Mouse (Mus musculus) liver, embryonic 15.5 days (tissue): ENCODE measurements at regions not wholly inside any gene's neighbourhood (a gene's known extent, or its start where the extent isn't known, plus 50 kb on each side); places are given as distances from the start of the nearest gene placed in this dataset.
"Not testable (repeated sequence)": the region's sequence is repeated elsewhere in the genome, so short reads cannot be mapped to it uniquely, and the experiment has no call there.

Source experiments
- ATAC-seq: fragments of 200-750 bp; cut with Nextera tagmentation; 2 replicates; pipeline ENCODE4 v1.8.0; 2017; ENCODE audit warnings: moderate number of reproducible peaks, mild to moderate bottlenecking, moderate library complexity; ENCODE audit not compliant: insufficient read depth
- H3K27ac ChIP-seq: fragments of 300-500 bp; sonication (generic); replicated peaks from 2 replicates; pipeline ENCODE4 v1.5.1; 2015; ENCODE audit warnings: mild to moderate bottlenecking, inconsistent platforms
- H3K27me3 ChIP-seq: fragments of 300-500 bp; sonication (generic); 2 replicates; pipeline ENCODE4 v1.6.1; 2015; ENCODE audit warnings: mild to moderate bottlenecking, inconsistent platforms
- H3K36me3 ChIP-seq: fragments of 300-500 bp; sonication (generic); replicated peaks from 2 replicates; pipeline ENCODE4 v1.6.1; 2015; ENCODE audit warnings: moderate library complexity, mild to moderate bottlenecking, inconsistent platforms
- H3K4me1 ChIP-seq: fragments of 300-500 bp; sonication (generic); replicated peaks from 2 replicates; pipeline ENCODE4 v1.6.1; 2015; ENCODE audit warnings: inconsistent platforms
- H3K4me2 ChIP-seq: fragments of 300-500 bp; sonication (generic); 2 replicates; pipeline ENCODE4 v1.6.1; 2015; ENCODE audit warnings: moderate library complexity, mild to moderate bottlenecking, inconsistent platforms
- H3K4me3 ChIP-seq: fragments of 300-500 bp; sonication (generic); replicated peaks from 2 replicates; pipeline ENCODE4 v1.5.1; 2015; ENCODE audit warnings: mild to moderate bottlenecking, inconsistent platforms
- H3K9ac ChIP-seq: fragments of 300-500 bp; sonication (generic); 2 replicates; pipeline ENCODE4 v1.6.1; 2015; ENCODE audit warnings: moderate library complexity, mild to moderate bottlenecking, inconsistent platforms
- H3K9me3 ChIP-seq: fragments of 300-500 bp; sonication (generic); replicated peaks from 2 replicates; pipeline ENCODE4 v1.6.1; 2016; ENCODE audit warnings: inconsistent platforms
- WGBS: fragments of 180-500 bp; shearing (Covaris S2); methylation state at CpG from one replicate; pipeline ENCODE4 v1.1.7; 2015; ENCODE audit warnings: mixed read lengths; ENCODE audit not compliant: insufficient replicate concordance; 5-methylcytosine and 5-hydroxymethylcytosine counted together

GRCm38 (mm10) chr12:115312604-115313003, 734.9 kb upstream of the Zfp386 start:
- ATAC-seq, H3K4me2 ChIP-seq, H3K4me3 ChIP-seq, H3K4me1 ChIP-seq, H3K9me3 ChIP-seq, H3K9ac ChIP-seq, H3K27me3 ChIP-seq, H3K36me3 ChIP-seq, H3K27ac ChIP-seq: not testable (repeated sequence)
- WGBS, result 51% methylated on average over 1 of the region's 1 CpGs

- not testable (repeated sequence) for H3K27me3 ChIP-seq, ATAC-seq, H3K36me3 ChIP-seq, H3K4me1 ChIP-seq, H3K27ac ChIP-seq, H3K4me2 ChIP-seq, H3K4me3 ChIP-seq, H3K9ac ChIP-seq, H3K9me3 ChIP-seq
Measured at GRCm38 (mm10) chr12:115320641-115321040, 726.9 kb upstream of the Zfp386 start.

- Histone ChIP-seq H3K9ac (no peak overlapping the region), H3K27ac (no peak overlapping the region), H3K36me3 (no peaks in the 10 kb centered on the region), H3K9me3 (no peaks in the 10 kb centered on the region), H3K4me3 (no peak overlapping the region), H3K4me2 (no peak overlapping the region), H3K27me3 (no peaks in the 10 kb centered on the region), H3K4me1 (no peaks in the 10 kb centered on the region)
- 19% methylated on average over 1 of the region's 1 CpGs for WGBS
- no peak for ATAC-seq
Measured at GRCm38 (mm10) chr12:115328439-115328838, 719.1 kb upstream of the Zfp386 start.

- not testable (repeated sequence) for H3K9me3 ChIP-seq, ATAC-seq, H3K4me3 ChIP-seq, H3K36me3 ChIP-seq, H3K27ac ChIP-seq, H3K4me1 ChIP-seq, H3K4me2 ChIP-seq, H3K9ac ChIP-seq, H3K27me3 ChIP-seq
- WGBS, result 51% methylated on average over 2 of the region's 3 CpGs
Measured at GRCm38 (mm10) chr12:115334770-115335169, 712.8 kb upstream of the Zfp386 start.

GRCm38 (mm10) chr12:115336594-115336993, 710.9 kb upstream of the Zfp386 start:
- Histone ChIP-seq H3K36me3 (no peaks in the 10 kb centered on the region), H3K27ac (no peak overlapping the region), H3K4me2 (no peak overlapping the region), H3K4me1 (no peaks in the 10 kb centered on the region), H3K9ac (no peak overlapping the region), H3K9me3 (no peaks in the 10 kb centered on the region), H3K27me3 (no peaks in the 10 kb centered on the region), H3K4me3 (no peak overlapping the region)
- ATAC-seq, result no peak
- 65% methylated on average over 1 of the region's 1 CpGs for WGBS

- not testable (repeated sequence) for H3K4me3 ChIP-seq, H3K27me3 ChIP-seq, H3K4me2 ChIP-seq, H3K9ac ChIP-seq, ATAC-seq, H3K9me3 ChIP-seq, H3K27ac ChIP-seq, H3K4me1 ChIP-seq, H3K36me3 ChIP-seq
- 64% methylated on average over 4 of the region's 6 CpGs for WGBS
Measured at GRCm38 (mm10) chr12:115346112-115346511, 701.4 kb upstream of the Zfp386 start.

- 55% methylated on average over 2 of the region's 2 CpGs for WGBS
- not testable (repeated sequence) for H3K27ac ChIP-seq, H3K4me1 ChIP-seq, H3K4me3 ChIP-seq, ATAC-seq, H3K36me3 ChIP-seq, H3K4me2 ChIP-seq, H3K9ac ChIP-seq, H3K27me3 ChIP-seq, H3K9me3 ChIP-seq
Measured at GRCm38 (mm10) chr12:115359050-115359449, 688.5 kb upstream of the Zfp386 start.

- WGBS, result 26% methylated on average over 1 of the region's 1 CpGs
- ATAC-seq, H3K4me2 ChIP-seq: not testable (repeated sequence)
Measured at GRCm38 (mm10) chr12:115365628-115366027, 681.9 kb upstream of the Zfp386 start.

GRCm38 (mm10) chr12:115371784-115372183, 675.7 kb upstream of the Zfp386 start:
- H3K9me3 ChIP-seq, H3K4me2 ChIP-seq, H3K4me3 ChIP-seq, H3K27me3 ChIP-seq, H3K4me1 ChIP-seq, H3K27ac ChIP-seq, H3K36me3 ChIP-seq, ATAC-seq, H3K9ac ChIP-seq: not testable (repeated sequence)
- WGBS, result 63% methylated on average over 3 of the region's 3 CpGs

More at GRCm38 (mm10) chr12:115365628-115366027, 681.9 kb upstream of the Zfp386 start:
- not testable (repeated sequence) for H3K27ac ChIP-seq, H3K36me3 ChIP-seq, H3K9ac ChIP-seq, H3K4me3 ChIP-seq, H3K9me3 ChIP-seq, H3K4me1 ChIP-seq, H3K27me3 ChIP-seq

- not testable (repeated sequence) for H3K36me3 ChIP-seq, H3K9ac ChIP-seq, H3K9me3 ChIP-seq, ATAC-seq, H3K27ac ChIP-seq, H3K4me2 ChIP-seq, H3K27me3 ChIP-seq, H3K4me1 ChIP-seq, H3K4me3 ChIP-seq
- 39% methylated on average over 3 of the region's 3 CpGs for WGBS
Measured at GRCm38 (mm10) chr12:115373056-115373455, 674.5 kb upstream of the Zfp386 start.

GRCm38 (mm10) chr12:115386479-115386878, 661.0 kb upstream of the Zfp386 start:
- not testable (repeated sequence) for H3K27ac ChIP-seq, H3K4me3 ChIP-seq, H3K4me1 ChIP-seq, H3K36me3 ChIP-seq, ATAC-seq, H3K4me2 ChIP-seq, H3K27me3 ChIP-seq, H3K9ac ChIP-seq, H3K9me3 ChIP-seq

- no peak for ATAC-seq
- H3K4me3 ChIP-seq, result no peak overlapping the region
- H3K4me1 ChIP-seq, result no peaks in the 10 kb centered on the region
- H3K27me3 ChIP-seq, result no peaks in the 10 kb centered on the region
- no peak overlapping the region for H3K27ac ChIP-seq
- H3K36me3 ChIP-seq, result no peaks in the 10 kb centered on the region
- H3K9ac ChIP-seq, result no peak overlapping the region
- H3K9me3 ChIP-seq, result no peaks in the 10 kb centered on the region
- WGBS, result 18% methylated on average over 1 of the region's 1 CpGs
- no peak overlapping the region for H3K4me2 ChIP-seq
Measured at GRCm38 (mm10) chr12:115404116-115404515, 643.4 kb upstream of the Zfp386 start.
